Mouse (Mus musculus) bone marrow macrophage, adult 2 months (primary cell): ENCODE data around the gene Edc4. TPM values are rescaled to one million over a fixed set of nuclear protein-coding genes. Genes with fewer than 3 reads are reported as not detected.

Source experiments
- H3K27ac ChIP-seq: 2 replicates; pipeline ENCODE4 v1.5.1; 2012; ENCODE audit warnings: low read depth, low read length; ENCODE audit not compliant: insufficient read depth
- H3K4me1 ChIP-seq: 2 replicates; pipeline ENCODE4 v1.6.1; 2012; ENCODE audit warnings: low read length; ENCODE audit not compliant: control insufficient read depth, insufficient read depth
- H3K4me3 ChIP-seq: 2 replicates; pipeline ENCODE4 v1.5.1; 2012; ENCODE audit warnings: mild to moderate bottlenecking, low read length, moderate library complexity; ENCODE audit not compliant: insufficient read depth
- CTCF ChIP-seq: IDR thresholded peaks from 2 replicates; pipeline ENCODE4 v1.5.1; 2012; ENCODE audit warnings: low read depth, mild to moderate bottlenecking, low read length, moderate library complexity
- POLR2A ChIP-seq: IDR thresholded peaks from 2 replicates; pipeline ENCODE4 v1.6.1; 2012; ENCODE audit warnings: mild to moderate bottlenecking, low read depth, low read length, borderline replicate concordance
- polyA plus RNA-seq: library from polyadenylated mRNA; stranded (reverse); fragments of >200 nt; gene quantifications from 2 replicates; pipeline ENCODE4 v1.2.4, GENCODE M21; 2012; ENCODE audit not compliant: missing spikeins, insufficient read depth, insufficient read length

Gene Edc4
- polyA plus RNA-seq, 1 experiment = 29.8 TPM

- no peak overlapping the region for H3K27ac ChIP-seq
- H3K4me1 ChIP-seq = peaks cover 12% of the 10 kb centered on the region; the same call in 1 of the 2 replicates
Observed at GRCm38 (mm10) chr8:105919390-105919789, 38.7 kb downstream of the Edc4 start.

GRCm38 (mm10) chr8:105925123-105925522, 44.4 kb downstream of the Edc4 start:
- Histone ChIP-seq H3K4me3 (no peak overlapping the region), H3K4me1 (0 out of 2 replicates have a peak, but pooled peaks cover 2% of the 10 kb centered on the region), H3K27ac (no peak overlapping the region)
- TF ChIP-seq CTCF (no peak), POLR2A (no peak)

More at GRCm38 (mm10) chr8:105919390-105919789, 38.7 kb downstream of the Edc4 start:
- TF ChIP-seq POLR2A = no peak
- no peak for TF ChIP-seq CTCF
- no peak overlapping the region for H3K4me3 ChIP-seq

GRCm38 (mm10) chr8:105930602-105931001, 49.9 kb downstream of the Edc4 start:
- H3K4me3 ChIP-seq = no peak overlapping the region
- H3K27ac ChIP-seq = no peak overlapping the region
- TF ChIP-seq CTCF = peak; percentile 80
- TF ChIP-seq POLR2A = no peak
- H3K4me1 ChIP-seq = no peaks in the 10 kb centered on the region

- TF ChIP-seq CTCF (no peak), POLR2A (no peak)
- Histone ChIP-seq H3K4me3 (no peak overlapping the region), H3K27ac (no peak overlapping the region), H3K4me1 (no peaks in the 10 kb centered on the region)
Observed at GRCm38 (mm10) chr8:105931271-105931670, 50.6 kb downstream of the Edc4 start.

- TF ChIP-seq POLR2A (no peak), CTCF (no peak)
- no peak overlapping the region for H3K27ac ChIP-seq
- H3K4me3 ChIP-seq = no peak overlapping the region
- H3K4me1 ChIP-seq = peaks cover 4% of the 10 kb centered on the region
Observed at GRCm38 (mm10) chr8:105932525-105932924, 51.8 kb downstream of the Edc4 start.

GRCm38 (mm10) chr8:105933762-105934161, 53.1 kb downstream of the Edc4 start, which contains the start of gene Ctrl:
Gene Ctrl, minus strand, starts transcription at chr8:105933862.
- TF ChIP-seq POLR2A = no peak
- TF ChIP-seq CTCF = no peak
- Histone ChIP-seq H3K4me3 (no peak within 1 kb of the TSS), H3K4me1 (peaks cover 9% of the 10 kb centered on the region), H3K27ac (no peak within 1 kb of the TSS)

- Histone ChIP-seq H3K4me3 (no peak overlapping the region), H3K27ac (no peak overlapping the region), H3K4me1 (peaks cover 10% of the 10 kb centered on the region)
- no peak for TF ChIP-seq POLR2A
- no peak for TF ChIP-seq CTCF
Observed at GRCm38 (mm10) chr8:105935105-105935504, 54.4 kb downstream of the Edc4 start.

GRCm38 (mm10) chr8:105935863-105936603, 55.4 kb downstream of the Edc4 start:
- no peak for TF ChIP-seq POLR2A
- TF ChIP-seq CTCF = no peak
- H3K4me3 ChIP-seq = peak overlapping the region; percentile 69; the same call in 1 of the 2 replicates
- H3K4me1 ChIP-seq = peaks cover 10% of the 10 kb centered on the region
- H3K27ac ChIP-seq = no peak overlapping the region

GRCm38 (mm10) chr8:105936866-105937475, 56.3 kb downstream of the Edc4 start:
- H3K4me1 ChIP-seq = peaks cover 10% of the 10 kb centered on the region
- peak overlapping the region; percentile 74 for H3K27ac ChIP-seq
- H3K4me3 ChIP-seq = peak overlapping the region; percentile 69
- no peak for TF ChIP-seq POLR2A

GRCm38 (mm10) chr8:105937496-105938305, 57.0 kb downstream of the Edc4 start:
- H3K27ac ChIP-seq = peak overlapping the region; percentile 74
- TF ChIP-seq CTCF (no peak), POLR2A (no peak)
- peak overlapping the region; percentile 69 for H3K4me3 ChIP-seq
- peaks cover 10% of the 10 kb centered on the region for H3K4me1 ChIP-seq
